Mouse (Mus musculus): ENCODE data around the gene Med12l.

GRCm38 (mm10) chr3:59113973-59114517 is 108.4 kb downstream of the Med12l start:
- TF ChIP-seq POLR2A (IDR thresholded peaks at IDR 0.05; ENCODE audit: insufficient read length, low read depth), result no peak
- TF ChIP-seq MAX (IDR thresholded peaks at IDR 0.05; ENCODE audit: low read depth), result no peak
- TF ChIP-seq POLR2AphosphoS2 (IDR thresholded peaks at IDR 0.05; ENCODE audit: insufficient read length, low read depth), result no peak
- TF ChIP-seq MYOG (IDR thresholded peaks at IDR 0.05; ENCODE audit: control insufficient read depth in 1 of 3, insufficient read depth in 1 of 3, insufficient read length in 2 of 3, low read depth in 2 of 3), result no peak
- no peak for TF ChIP-seq E2F4 (IDR thresholded peaks at IDR 0.05; ENCODE audit: insufficient read depth)
- no peak for TF ChIP-seq TCF12 (IDR thresholded peaks at IDR 0.05; ENCODE audit: insufficient read depth, poor library complexity, severe bottlenecking)
- no peak for TF ChIP-seq USF1 (IDR thresholded peaks at IDR 0.05; ENCODE audit: low read depth)
- no peak for TF ChIP-seq SRF (IDR thresholded peaks at IDR 0.05; ENCODE audit: control insufficient read depth, insufficient read length, low read depth)
